Mouse (Mus musculus): ENCODE data around the gene Mms19.
"Not testable (repeated sequence)": the region's sequence is repeated elsewhere in the genome, so short reads cannot be mapped to it uniquely, and the experiment has no call there.

Gene Mms19

GRCm38 (mm10) chr19:41933179-41934086, 47.5 kb downstream of the Mms19 start, which contains the start of the genes Exosc1 and Zdhhc16:
Gene Exosc1, minus strand, starts transcription at chr19:41933423.
Gene Zdhhc16, plus strand, starts transcription at chr19:41933480.
- peak; percentile 98 to 99 for DNase-seq (ENCODE audit: low spot score in 2 of 2)

GRCm38 (mm10) chr19:41932686-41933085, 48.3 kb downstream of the Mms19 start:
- DNase-seq (ENCODE audit: low spot score in 2 of 2), result no peak

- DNase-seq (ENCODE audit: low spot score in 2 of 2), result no peak
Measured at GRCm38 (mm10) chr19:41920412-41921067, 60.4 kb downstream of the Mms19 start.

DNA sequence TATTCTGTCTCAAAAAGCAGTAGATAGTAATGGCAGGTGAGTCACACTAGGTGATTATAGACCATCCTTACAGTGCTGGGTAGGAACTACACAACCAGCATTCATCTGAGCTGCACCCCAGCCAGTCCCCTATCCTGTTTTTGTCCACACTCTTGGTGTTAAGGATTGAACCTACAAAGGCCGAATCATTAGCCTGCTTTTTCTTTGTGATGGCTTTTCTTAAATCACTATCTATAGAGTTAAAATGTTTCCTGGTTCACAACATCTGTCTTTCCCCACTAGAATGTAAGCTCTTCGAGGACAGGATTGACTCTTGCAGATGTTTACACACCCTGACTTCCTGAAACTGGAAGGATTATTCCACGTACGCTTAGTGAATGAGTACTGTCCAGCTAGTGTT, 61.5 kb downstream of the Mms19 start:
- DNase-seq (ENCODE audit: low spot score in 2 of 2), result no peak

DNA sequence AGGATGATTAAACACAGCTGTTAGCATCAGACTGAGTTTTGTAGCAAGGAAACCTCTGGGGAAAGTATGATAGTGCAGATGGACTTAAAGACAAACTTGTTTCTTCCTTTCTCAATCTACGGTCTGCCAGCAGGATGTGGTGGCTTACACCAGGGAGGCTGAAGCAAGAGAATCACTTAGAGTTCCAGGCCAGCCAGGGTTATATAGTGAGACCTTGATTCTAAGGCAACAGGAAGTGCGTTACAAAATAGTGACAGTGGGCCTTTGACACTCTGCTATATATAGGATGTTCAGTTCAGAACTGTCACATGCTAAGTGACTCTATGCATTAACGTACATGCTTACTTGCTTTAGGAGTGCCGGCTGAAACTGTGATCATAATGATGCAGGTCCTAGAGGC, 64.1 kb downstream of the Mms19 start:
- DNase-seq (ENCODE audit: low spot score in 2 of 2), result no peak

DNA sequence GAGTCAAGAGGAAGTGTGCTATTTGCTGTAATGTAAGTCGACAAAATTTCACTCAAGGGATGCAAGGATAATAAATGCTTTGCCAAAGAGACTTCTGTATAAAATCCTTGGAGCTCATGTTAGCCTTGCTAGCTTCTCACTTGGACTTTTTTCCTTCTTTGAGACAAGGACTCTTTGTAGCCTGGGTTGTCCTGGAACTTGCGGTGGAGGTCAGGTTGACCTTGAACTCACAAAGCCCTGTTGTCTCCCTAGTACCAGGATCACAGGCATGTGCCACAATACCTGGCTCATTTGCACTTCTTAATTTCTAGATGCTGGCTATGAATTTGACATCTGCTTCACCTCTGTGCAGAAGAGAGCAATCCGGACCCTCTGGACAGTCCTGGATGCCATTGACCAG, 65.7 kb downstream of the Mms19 start:
- no peak for DNase-seq (ENCODE audit: low spot score in 2 of 2)

- not testable (repeated sequence) for DNase-seq (ENCODE audit: low spot score in 2 of 2)
Measured at GRCm38 (mm10) chr19:41914592-41914882, 66.4 kb downstream of the Mms19 start.

GRCm38 (mm10) chr19:41913774-41914591, 67.0 kb downstream of the Mms19 start:
- no peak for DNase-seq (ENCODE audit: low spot score in 2 of 2)

DNA sequence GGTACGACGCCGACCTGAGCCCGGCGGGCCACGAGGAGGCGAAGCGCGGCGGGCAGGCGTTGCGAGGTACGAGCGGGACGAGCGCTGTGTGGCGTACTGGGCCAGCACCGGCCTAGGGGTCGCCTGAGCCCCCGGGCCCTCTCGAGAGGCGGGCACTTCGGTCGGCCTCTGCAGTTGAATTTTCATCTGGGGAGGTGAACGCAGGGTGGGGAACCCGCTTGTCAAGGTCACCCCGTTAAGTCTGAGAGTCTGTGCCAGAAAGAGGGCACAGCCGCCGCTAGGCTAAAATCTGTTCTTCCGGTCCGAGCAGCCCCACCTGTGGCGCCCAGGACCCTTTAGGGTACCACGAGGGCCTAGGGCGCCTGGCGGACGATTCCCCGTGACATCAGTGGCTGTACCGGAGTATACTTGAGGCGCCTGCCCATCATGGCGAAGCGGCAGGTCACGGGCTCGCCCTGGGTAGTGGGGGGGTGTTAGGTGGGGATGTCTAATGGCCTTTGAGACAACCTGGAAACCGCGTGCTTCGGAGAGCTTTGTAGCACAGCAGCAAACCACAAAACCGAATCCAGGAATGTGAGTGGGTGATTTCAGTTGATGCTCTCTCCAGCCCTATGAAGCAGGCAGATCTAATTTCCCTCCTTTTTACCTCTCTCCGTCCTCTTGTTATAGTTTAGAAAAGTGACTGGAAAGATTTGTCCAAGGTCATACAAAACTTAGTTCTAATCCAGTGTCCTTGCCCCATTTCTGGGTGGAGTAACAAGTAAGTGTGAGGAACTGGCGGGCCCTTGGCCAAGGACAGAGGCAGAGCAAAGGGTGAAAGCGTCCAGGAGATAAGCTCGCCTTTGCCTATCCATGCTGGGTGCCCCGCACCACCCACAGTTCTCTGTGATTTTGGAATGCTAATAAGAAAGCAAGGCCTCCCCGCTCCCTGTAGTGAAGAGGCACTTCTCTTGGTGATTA, 68.6 kb downstream of the Mms19 start:
- peak; percentile 28 to 29 for DNase-seq (ENCODE audit: low spot score in 2 of 2)

- peak; percentile 92 to 95 for DNase-seq (ENCODE audit: low spot score in 2 of 2)
Measured at GRCm38 (mm10) chr19:41911178-41912073, 69.5 kb downstream of the Mms19 start, which contains the start of gene Pgam1. Gene Pgam1, plus strand, starts transcription at chr19:41911923.

DNA sequence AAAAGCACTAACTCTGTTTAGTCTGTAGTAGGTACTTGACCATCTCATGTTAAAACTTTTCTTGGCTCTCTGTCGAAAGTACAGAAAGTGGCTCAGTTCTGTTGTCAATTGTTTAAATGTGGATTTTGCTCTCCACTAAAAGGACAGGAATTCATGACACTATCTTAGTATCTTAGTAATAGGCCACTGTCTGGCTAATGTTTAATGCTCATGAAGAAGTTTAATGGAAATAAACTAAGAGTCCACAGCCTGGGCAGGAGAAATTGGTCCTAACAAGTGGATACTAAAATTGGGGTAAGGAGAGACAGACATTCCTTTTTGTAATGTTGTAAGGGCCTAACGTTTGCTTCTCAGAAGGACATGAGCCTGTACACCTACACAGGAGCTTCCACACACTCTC, 70.6 kb downstream of the Mms19 start:
- DNase-seq (ENCODE audit: low spot score in 2 of 2), result no peak

- DNase-seq (ENCODE audit: low spot score in 2 of 2), result no peak
Measured at GRCm38 (mm10) chr19:41908736-41909135, 72.2 kb downstream of the Mms19 start.

DNA sequence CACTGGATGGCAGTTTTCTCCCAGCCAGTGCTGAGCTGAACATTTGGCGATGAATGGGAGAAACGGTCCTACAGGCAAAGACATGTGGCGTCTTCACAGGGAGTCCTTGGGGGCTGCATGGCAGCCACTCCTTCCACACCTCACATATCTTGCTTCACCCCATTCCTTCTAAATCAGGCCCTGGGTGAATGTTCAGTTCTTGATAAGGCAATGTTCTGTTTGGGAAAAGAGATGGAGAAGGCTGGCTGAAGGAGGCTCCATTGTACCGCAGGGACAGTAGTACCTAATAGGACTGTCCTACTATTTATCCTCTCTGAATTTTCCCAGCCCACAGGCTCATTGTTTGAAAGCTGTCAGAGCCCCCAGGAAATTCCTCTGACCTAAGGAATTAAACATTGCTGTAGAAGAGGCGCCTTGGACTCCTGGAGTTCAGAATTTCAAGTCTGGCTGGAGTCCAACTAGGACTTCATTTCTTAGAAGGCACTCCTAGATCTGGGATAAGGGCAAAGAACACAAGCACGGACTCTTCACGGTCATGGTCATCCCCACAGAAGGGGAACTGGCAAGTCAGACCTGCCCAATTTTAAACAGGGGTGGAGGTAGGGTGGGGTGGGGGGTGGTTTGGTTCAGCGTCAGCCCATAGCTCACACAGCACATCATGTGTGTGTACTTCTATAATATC, 73.7 kb downstream of the Mms19 start:
- no peak for DNase-seq (ENCODE audit: low spot score in 2 of 2)

GRCm38 (mm10) chr19:41906311-41907078, 74.5 kb downstream of the Mms19 start:
- DNase-seq (ENCODE audit: low spot score in 2 of 2), result no peak

DNA sequence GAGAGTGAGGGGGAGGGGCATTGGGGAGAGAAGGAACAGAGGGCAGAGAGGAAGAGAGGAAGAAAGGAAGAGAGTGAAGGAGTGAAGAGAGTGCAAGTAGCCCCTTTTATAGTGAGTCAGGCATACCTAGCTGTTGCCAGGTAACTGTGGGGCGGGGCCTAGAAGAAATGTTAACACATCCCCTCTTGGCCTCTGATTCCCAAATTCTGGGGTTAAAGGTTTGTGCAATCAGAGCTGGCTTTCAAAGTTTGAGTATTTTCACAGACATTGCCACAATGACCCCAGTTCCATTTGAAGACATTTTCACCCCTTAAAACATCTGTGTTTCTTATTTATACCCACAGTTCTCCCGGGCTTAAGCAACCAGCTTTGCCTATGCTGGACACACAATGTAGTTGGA, 75.7 kb downstream of the Mms19 start:
- DNase-seq (ENCODE audit: low spot score in 2 of 2), result no peak

DNA sequence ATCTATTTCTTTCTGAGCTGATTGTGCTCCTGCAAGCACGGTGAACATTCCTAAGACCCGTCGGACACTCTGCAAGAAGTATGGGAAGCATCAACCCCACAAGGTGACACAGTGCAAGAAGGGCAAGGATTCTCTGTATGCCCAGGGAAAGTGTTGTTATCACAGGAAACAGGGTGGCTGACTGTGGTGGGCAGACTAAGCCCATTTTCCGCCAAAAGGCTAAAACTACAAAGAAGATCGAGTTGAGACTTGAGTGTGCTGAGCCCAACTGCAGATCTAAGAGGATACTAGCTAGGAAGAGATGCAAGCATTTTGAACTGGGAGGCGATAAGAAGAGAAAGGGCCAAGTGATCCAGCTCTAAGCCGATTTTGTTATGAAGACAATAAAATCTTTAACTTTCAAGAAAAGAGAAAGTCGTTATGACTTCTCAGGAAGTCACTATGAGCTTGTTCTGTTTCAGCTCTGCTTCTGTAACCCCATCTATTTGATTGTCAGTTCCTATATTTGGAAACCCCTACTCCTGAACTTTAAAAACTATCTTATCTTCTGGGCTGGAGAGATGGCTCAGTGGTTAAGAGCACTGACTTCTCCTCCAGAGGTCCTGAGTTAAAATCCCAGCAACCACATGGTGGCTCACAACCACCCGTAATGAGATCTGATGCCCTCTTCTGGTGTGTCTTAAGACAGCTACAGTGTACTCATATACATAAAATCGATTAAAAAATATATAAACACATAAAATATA, 77.9 kb downstream of the Mms19 start:
- DNase-seq (ENCODE audit: low spot score in 2 of 2), result no peak

- DNase-seq (ENCODE audit: low spot score in 2 of 2), result no peak
Measured at GRCm38 (mm10) chr19:41901696-41902095, 79.3 kb downstream of the Mms19 start.

Measured in frontal cortex, postnatal 14 days (tissue).